Mouse (Mus musculus) ZHBTc4 (cell line): ENCODE measurements around the gene Sst.

Source experiments
- DNase-seq: peaks from one replicate; pipeline ENCODE4 v3.0.0-alpha.2; 2011; ENCODE audit warnings: low read depth, low spot score

Gene Sst

DNA sequence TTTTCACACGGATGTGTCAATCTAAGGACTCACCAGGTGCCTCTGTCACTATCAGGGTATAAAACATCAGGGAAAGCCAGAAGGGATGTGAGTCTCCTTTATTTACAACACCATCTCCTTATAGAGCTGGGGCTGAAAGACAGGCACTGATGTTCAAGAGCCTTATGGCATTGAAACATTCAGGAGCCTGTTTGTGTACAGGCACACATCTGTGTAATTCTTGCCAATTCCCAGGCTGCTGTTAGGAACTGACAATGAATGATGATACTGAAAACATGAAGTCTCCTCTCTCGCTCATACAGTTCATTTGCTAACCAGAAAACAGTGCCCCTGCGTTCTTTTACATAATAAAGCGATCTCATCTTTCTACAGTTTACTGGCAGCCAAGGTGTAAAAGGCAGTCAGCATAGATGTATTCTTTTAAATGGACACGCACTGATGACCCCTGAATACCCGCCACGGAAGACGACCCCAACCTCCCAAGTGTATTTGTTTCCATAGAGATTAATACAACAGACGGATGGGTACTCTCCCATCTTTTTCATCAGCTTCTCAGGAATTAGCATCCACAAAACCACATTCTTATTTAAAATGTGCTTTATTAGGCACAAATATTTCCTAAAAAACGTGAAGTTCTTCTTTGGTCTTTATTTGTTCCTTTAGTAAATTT, 2.7 kb downstream of the Sst start:
- DNase-seq = no peak

DNA sequence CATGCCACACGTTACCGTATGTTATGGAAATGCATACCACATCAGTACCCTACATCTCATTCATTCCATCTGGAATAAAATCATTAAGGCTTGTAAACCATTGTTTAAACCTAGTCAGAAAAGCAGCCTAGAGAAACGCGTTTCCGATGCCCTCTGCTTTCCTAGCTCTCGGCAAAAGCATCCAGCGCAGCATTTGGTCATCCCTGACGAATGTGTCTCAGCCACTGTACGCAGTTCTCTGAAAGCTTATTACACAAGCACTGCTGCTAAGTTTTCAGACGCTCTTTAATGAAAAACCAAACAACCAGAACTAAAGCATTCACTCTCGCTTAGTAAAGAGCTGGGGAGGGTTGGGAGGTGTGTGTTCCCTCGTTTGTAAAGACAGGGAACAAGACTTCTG, 5.7 kb downstream of the Sst start:
- DNase-seq = no peak

DNA sequence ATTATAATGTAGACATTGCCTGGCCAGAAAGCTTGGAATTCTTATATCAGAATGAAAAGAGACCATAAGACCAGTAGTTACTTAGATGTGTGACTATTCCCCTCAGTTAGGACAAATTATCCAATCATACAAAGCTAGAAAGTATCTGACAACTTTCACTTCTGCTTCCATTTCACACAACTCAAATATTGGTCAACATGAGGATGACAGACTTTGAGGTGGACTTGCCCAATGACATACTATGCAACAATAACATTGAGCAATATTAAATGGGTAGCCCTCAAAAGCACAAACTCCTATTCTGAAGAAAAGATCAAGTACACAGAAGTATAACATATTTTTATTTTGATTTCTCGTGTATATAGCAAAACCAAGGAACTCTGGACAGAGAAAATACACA, 35.5 kb downstream of the Sst start:
- no peak for DNase-seq

DNA sequence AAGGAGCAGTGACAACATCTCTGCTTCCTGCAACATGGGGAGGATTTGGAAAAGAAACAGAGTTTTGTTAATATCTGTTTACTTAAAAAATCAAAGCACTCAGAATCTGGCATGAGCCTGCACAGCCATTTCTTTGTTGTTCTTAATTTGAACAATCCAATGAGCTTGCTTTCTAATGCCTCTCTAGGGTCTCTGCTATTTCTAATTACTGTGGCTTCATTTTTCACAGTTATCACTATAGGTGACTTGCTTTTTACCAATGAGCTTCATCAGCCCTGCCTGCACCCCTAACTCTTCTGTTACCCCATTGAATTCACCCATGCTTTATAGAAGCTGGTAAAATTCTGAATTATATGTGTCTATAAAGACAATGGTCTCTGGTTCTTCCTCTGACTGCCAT, 41.0 kb downstream of the Sst start:
- no peak for DNase-seq

DNA sequence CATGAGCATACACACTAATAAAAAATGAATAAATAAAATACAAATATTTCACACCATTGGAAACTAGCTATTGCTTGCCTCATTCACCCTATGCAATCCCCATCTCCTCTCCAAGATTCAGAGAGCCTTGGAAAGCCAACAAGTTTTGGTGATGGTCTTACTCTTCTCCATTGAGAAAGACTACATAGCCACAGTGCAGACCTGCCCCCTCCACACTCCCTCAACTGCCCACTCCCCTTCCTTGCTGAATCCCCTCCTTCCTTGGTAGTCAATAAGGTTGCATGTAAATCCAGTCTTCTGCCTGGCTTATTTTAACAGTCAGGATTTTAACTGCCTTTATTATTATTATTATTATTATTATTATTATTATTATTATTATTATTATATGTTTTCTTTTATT, 41.6 kb downstream of the Sst start:
- no peak for DNase-seq

DNA sequence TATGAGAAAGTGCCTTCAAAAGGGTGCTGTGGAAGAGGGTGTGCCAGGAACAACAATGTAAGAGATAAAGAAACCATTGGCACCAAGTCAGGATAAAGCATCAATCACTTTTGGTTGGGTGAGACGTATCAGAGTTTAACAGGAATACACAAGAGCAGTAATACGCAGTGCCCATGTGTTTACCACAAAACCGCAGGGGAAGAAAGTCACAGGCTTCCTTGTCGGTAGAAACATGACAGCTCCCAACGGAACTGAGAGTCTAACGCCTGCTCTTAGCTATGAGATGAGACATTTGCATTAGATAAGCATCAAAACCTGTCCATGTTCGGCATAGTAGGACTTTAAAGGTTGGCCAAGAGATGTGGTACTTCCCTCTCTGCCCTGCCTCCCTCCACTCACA, 46.1 kb downstream of the Sst start:
- DNase-seq = no peak

DNA sequence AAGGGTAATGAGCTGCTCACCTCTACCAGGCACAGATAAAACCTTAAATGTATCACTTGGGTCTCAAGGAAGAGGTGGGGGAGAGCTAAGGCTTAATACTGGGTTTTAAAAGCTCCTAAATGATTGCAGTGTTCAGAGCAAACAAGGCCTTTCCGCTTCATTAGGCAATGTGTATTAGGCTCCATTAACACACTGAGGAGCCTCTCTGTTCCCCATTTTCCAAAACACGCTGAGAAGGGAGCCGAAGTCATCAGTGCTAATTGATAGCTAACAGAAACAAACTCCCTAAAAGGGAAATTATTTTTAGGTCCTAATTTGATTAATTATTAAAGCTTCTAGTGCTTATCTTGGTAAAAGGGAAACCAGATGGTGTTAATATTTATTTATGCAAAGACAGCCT, 48.1 kb downstream of the Sst start:
- DNase-seq = no peak
